Mouse (Mus musculus): ENCODE data around the gene Metap2.

- TF ChIP-seq POLR2A (IDR thresholded peaks at IDR 0.05; ENCODE audit: extremely low read depth, insufficient read depth, low read length) (no peak), CTCF (IDR thresholded peaks at IDR 0.05; ENCODE audit: extremely low read depth, insufficient read depth, low read length) (no peak)
Observed at GRCm38 (mm10) chr10:93812098-93812497, 84.8 kb downstream of the Metap2 start.
